Mouse (Mus musculus): ENCODE results near the gene Ing2.

DNA sequence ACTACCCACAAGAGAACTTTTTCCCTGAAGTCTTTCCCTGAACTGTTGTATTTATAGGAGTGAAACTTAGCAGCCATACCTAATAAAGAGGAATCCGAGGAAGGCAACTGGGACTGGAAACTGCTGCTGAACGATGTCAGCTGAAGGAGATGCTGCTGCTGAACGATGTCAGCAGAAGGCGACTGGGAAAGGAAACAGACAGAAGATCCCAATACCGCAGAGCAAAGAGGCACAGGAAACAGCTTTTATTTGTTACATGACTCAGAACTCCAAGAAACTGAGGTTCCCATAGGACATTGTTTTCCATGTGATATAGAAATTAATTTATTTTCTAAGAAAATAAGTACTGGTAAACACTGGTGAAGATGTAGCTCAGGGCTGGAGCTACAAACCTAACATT is 9.1 kb upstream of the Ing2 start:
- TF ChIP-seq POLR2A (IDR thresholded peaks at IDR 0.05; ENCODE audit: control insufficient read depth, low read depth, low read length) (no peak), CTCF (IDR thresholded peaks at IDR 0.05; ENCODE audit: control insufficient read depth, insufficient read depth, insufficient replicate concordance, low read depth, low read length) (no peak)
